Mouse (Mus musculus) myocyte (in vitro differentiated cells): ENCODE data around the gene Glis3. TPM values are rescaled to one million over a fixed set of nuclear protein-coding genes. Genes with fewer than 3 reads are reported as not detected.

Experiments used
- H3K27me3 ChIP-seq: one replicate; pipeline ENCODE4 v1.6.1; 2011; ENCODE audit not compliant: control insufficient read depth, insufficient read depth, insufficient read length
- H3K36me3 ChIP-seq: one replicate; pipeline ENCODE4 v1.6.1; 2011; ENCODE audit not compliant: control insufficient read depth, insufficient read depth
- H3K4me2 ChIP-seq: one replicate; pipeline ENCODE4 v1.6.1; 2011; ENCODE audit warnings: low read depth, control low read depth
- H3K4me3 ChIP-seq: one replicate; pipeline ENCODE4 v1.5.1; 2011; ENCODE audit warnings: mild to moderate bottlenecking, control low read depth, moderate library complexity
- H3K79me2 ChIP-seq: one replicate; pipeline ENCODE4 v1.6.1; 2011; ENCODE audit not compliant: control insufficient read depth, insufficient read depth
- H3ac ChIP-seq: one replicate; pipeline ENCODE4 v1.6.1; 2011; ENCODE audit not compliant: control insufficient read depth, insufficient read length
- CEBPB ChIP-seq: IDR thresholded peaks from 2 replicates; pipeline ENCODE4 v1.6.1; 2011; ENCODE audit warnings: mild to moderate bottlenecking, moderate library complexity; ENCODE audit not compliant: poor library complexity, insufficient read depth, severe bottlenecking
- E2F4 ChIP-seq: IDR thresholded peaks from one replicate; pipeline ENCODE4 v1.6.1; 2011; ENCODE audit warnings: mild to moderate bottlenecking, control low read depth, moderate library complexity; ENCODE audit not compliant: insufficient read depth
- MAX ChIP-seq: IDR thresholded peaks from one replicate; pipeline ENCODE4 v1.6.1; 2011; ENCODE audit warnings: low read depth, mild to moderate bottlenecking, control low read depth
- MYOD1 ChIP-seq, 3 experiments: IDR thresholded peaks; one replicate each; pipeline ENCODE4 v1.6.1; 2011; ENCODE audit warnings: control low read depth in 2 of 3, low read depth in 2 of 3, mild to moderate bottlenecking in 2 of 3, moderate library complexity in 1 of 3; ENCODE audit not compliant: insufficient read length in 2 of 3, control insufficient read depth in 1 of 3
- MYOG ChIP-seq, 3 experiments: IDR thresholded peaks; one replicate each; pipeline ENCODE4 v1.6.1; 2011; ENCODE audit warnings: control low read depth in 2 of 3, low read depth in 2 of 3, mild to moderate bottlenecking in 2 of 3; ENCODE audit not compliant: insufficient read length in 2 of 3, control insufficient read depth in 1 of 3, insufficient read depth in 1 of 3
- POLR2A ChIP-seq: IDR thresholded peaks from one replicate; pipeline ENCODE4 v1.6.1; 2011; ENCODE audit warnings: low read depth, mild to moderate bottlenecking, control low read depth, moderate library complexity; ENCODE audit not compliant: insufficient read length
- POLR2AphosphoS2 ChIP-seq: IDR thresholded peaks from one replicate; pipeline ENCODE4 v1.6.1; 2011; ENCODE audit warnings: low read depth, control low read depth; ENCODE audit not compliant: insufficient read length
- REST ChIP-seq: IDR thresholded peaks from one replicate; pipeline ENCODE4 v1.6.1; 2011; ENCODE audit warnings: mild to moderate bottlenecking, control low read depth, moderate library complexity; ENCODE audit not compliant: insufficient read depth, insufficient read length
- SRF ChIP-seq: IDR thresholded peaks from one replicate; pipeline ENCODE4 v1.6.1; 2011; ENCODE audit warnings: low read depth; ENCODE audit not compliant: control insufficient read depth, insufficient read length
- TCF12 ChIP-seq: IDR thresholded peaks from one replicate; pipeline ENCODE4 v1.6.1; 2011; ENCODE audit warnings: mild to moderate bottlenecking, control low read depth; ENCODE audit not compliant: poor library complexity, insufficient read depth, severe bottlenecking
- TCF3 ChIP-seq: IDR thresholded peaks from one replicate; pipeline ENCODE4 v1.6.1; 2011; ENCODE audit warnings: low read depth, control low read depth; ENCODE audit not compliant: insufficient read length
- USF1 ChIP-seq: IDR thresholded peaks from one replicate; pipeline ENCODE4 v1.6.1; 2011; ENCODE audit warnings: low read depth, mild to moderate bottlenecking, control low read depth, moderate library complexity
- polyA plus RNA-seq: library from polyadenylated mRNA; unstranded; fragments of >200 nt; fragmentation: generic; extraction: Trizol; gene quantifications from one replicate; pipeline ENCODE4 v1.2.1, GENCODE M21; 2012; ENCODE audit warnings: missing spikeins

The Glis3 gene
- polyA plus RNA-seq, 1 experiment, result 0.79 TPM

GRCm38 (mm10) chr19:28517464-28518080 lies 162.3 kb downstream of the Glis3 start:
- no peak overlapping the region for H3ac ChIP-seq
- H3K79me2 ChIP-seq, result no peaks in the 10 kb centered on the region
- H3K27me3 ChIP-seq, result no peaks in the 10 kb centered on the region
- H3K4me3 ChIP-seq, result no peak overlapping the region
- H3K36me3 ChIP-seq, result no peaks in the 10 kb centered on the region
- TF ChIP-seq MAX, result no peak
- TF ChIP-seq E2F4, result no peak
- no peak for TF ChIP-seq CEBPB
- TF ChIP-seq TCF3, result no peak
- TF ChIP-seq POLR2AphosphoS2, result no peak
- TF ChIP-seq USF1, result no peak
- TF ChIP-seq MYOD1 (IDR thresholded peaks at IDR 0.05; ENCODE audit: control insufficient read depth in 1 of 3, insufficient read length in 2 of 3, low read depth in 2 of 3), result no peak
- no peak for TF ChIP-seq MYOG (IDR thresholded peaks at IDR 0.05; ENCODE audit: control insufficient read depth in 1 of 3, insufficient read depth in 1 of 3, insufficient read length in 2 of 3, low read depth in 2 of 3)
- no peak for TF ChIP-seq REST
- TF ChIP-seq SRF, result no peak
- no peak for TF ChIP-seq POLR2A
- TF ChIP-seq TCF12, result no peak
- peak overlapping the region; percentile 45 for H3K4me2 ChIP-seq

- no peaks in the 10 kb centered on the region for H3K27me3 ChIP-seq
- H3K36me3 ChIP-seq, result no peaks in the 10 kb centered on the region
- no peak overlapping the region for H3K4me2 ChIP-seq
- H3K79me2 ChIP-seq, result no peaks in the 10 kb centered on the region
- H3ac ChIP-seq, result no peak overlapping the region
- TF ChIP-seq SRF (no peak), USF1 (no peak), POLR2A (no peak), MYOD1 (IDR thresholded peaks at IDR 0.05; ENCODE audit: control insufficient read depth in 1 of 3, insufficient read length in 2 of 3, low read depth in 2 of 3) (no peak), MYOG (IDR thresholded peaks at IDR 0.05; ENCODE audit: control insufficient read depth in 1 of 3, insufficient read depth in 1 of 3, insufficient read length in 2 of 3, low read depth in 2 of 3) (no peak)
- H3K4me3 ChIP-seq, result no peak overlapping the region
Observed at GRCm38 (mm10) chr19:28516487-28516886, 163.4 kb downstream of the Glis3 start.

GRCm38 (mm10) chr19:28512475-28512874 lies 167.4 kb downstream of the Glis3 start:
- H3K4me3 ChIP-seq, result no peak overlapping the region
- H3K4me2 ChIP-seq, result no peak overlapping the region
- no peaks in the 10 kb centered on the region for H3K36me3 ChIP-seq
- H3K27me3 ChIP-seq, result no peaks in the 10 kb centered on the region
- no peak overlapping the region for H3ac ChIP-seq
- no peak for TF ChIP-seq POLR2AphosphoS2
- no peaks in the 10 kb centered on the region for H3K79me2 ChIP-seq

GRCm38 (mm10) chr19:28511910-28512309 lies 168.0 kb downstream of the Glis3 start:
- H3K79me2 ChIP-seq, result no peaks in the 10 kb centered on the region
- no peak for TF ChIP-seq SRF
- no peak for TF ChIP-seq TCF12
- TF ChIP-seq MAX, result no peak
- H3K27me3 ChIP-seq, result no peaks in the 10 kb centered on the region
- H3K4me3 ChIP-seq, result no peak overlapping the region
- H3K36me3 ChIP-seq, result no peaks in the 10 kb centered on the region
- H3ac ChIP-seq, result no peak overlapping the region
- no peak overlapping the region for H3K4me2 ChIP-seq

- TF ChIP-seq POLR2A (no peak), REST (no peak), MAX (no peak), SRF (no peak), MYOG (IDR thresholded peaks at IDR 0.05; ENCODE audit: control insufficient read depth in 1 of 3, insufficient read depth in 1 of 3, insufficient read length in 2 of 3, low read depth in 2 of 3) (no peak), POLR2AphosphoS2 (no peak)
- Histone ChIP-seq H3K36me3 (no peaks in the 10 kb centered on the region), H3K27me3 (no peaks in the 10 kb centered on the region), H3ac (no peak overlapping the region), H3K79me2 (no peaks in the 10 kb centered on the region), H3K4me3 (no peak overlapping the region), H3K4me2 (no peak overlapping the region)
Observed at GRCm38 (mm10) chr19:28505376-28505775, 174.5 kb downstream of the Glis3 start.

GRCm38 (mm10) chr19:28503011-28503410 lies 176.9 kb downstream of the Glis3 start:
- Histone ChIP-seq H3K79me2 (no peaks in the 10 kb centered on the region), H3K4me3 (no peak overlapping the region), H3ac (no peak overlapping the region), H3K4me2 (no peak overlapping the region), H3K27me3 (no peaks in the 10 kb centered on the region), H3K36me3 (no peaks in the 10 kb centered on the region)
- TF ChIP-seq USF1, result no peak
- peak in 1 of 3 experiments; percentile 4 for TF ChIP-seq MYOD1 (IDR thresholded peaks at IDR 0.05; ENCODE audit: control insufficient read depth in 1 of 3, insufficient read length in 2 of 3, low read depth in 2 of 3)
- no peak for TF ChIP-seq POLR2AphosphoS2
